Mouse (Mus musculus): ENCODE measurements around the gene Prkrip1. TPM values are rescaled to one million over a fixed set of nuclear protein-coding genes. Genes with fewer than 3 reads are reported as not detected.
"Not testable (repeated sequence)": the region's sequence is repeated elsewhere in the genome, so short reads cannot be mapped to it uniquely, and the experiment has no call there.

Gene Prkrip1
- total RNA-seq, 4 experiments from 2014 or later, result 25.2 to 36.0 (median 26.9) TPM

DNA sequence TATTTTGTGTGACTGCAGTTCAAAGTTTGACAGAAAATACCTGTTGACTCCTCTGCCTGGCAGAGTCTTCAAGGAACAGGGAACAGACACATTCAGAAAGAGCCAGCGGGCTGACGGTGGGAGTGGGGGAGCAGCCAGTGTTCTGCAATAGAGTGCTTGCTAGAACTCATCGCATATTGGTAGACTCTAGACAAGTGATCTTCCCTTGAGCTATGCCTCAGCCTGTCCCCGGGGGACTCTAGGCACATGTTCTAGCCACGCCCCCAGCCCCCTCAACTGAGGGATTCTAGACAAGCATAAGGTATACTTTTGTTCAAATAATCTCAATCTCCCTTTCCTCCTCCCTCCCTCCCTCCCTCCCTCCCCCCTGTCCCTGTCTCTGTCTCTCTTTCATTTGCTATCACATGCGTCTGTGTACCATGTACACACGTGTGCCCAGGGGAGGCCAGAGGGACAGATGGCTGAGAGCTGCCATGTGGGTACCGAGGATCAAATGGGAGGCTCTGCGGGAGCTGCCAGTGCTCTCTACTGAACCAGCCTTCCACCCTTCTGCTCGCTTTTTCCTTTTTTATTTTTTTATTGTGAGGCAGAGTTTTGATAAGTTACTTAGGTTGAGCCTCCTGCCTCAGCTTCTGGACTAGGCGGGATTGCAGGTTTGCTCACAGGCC lies 34.8 kb downstream of the Prkrip1 start:
- DNase-seq (ENCODE audit: low spot score in 2 of 2), result no peak

- DNase-seq (ENCODE audit: low spot score in 2 of 2), result not testable (repeated sequence)
These were observed 38.7 kb downstream of the Prkrip1 start for GRCm38 (mm10) chr5:136160084-136160483.

GRCm38 (mm10) chr5:136155399-136155798 lies 43.4 kb downstream of the Prkrip1 start:
- DNase-seq (ENCODE audit: low spot score in 2 of 2), result no peak

DNA sequence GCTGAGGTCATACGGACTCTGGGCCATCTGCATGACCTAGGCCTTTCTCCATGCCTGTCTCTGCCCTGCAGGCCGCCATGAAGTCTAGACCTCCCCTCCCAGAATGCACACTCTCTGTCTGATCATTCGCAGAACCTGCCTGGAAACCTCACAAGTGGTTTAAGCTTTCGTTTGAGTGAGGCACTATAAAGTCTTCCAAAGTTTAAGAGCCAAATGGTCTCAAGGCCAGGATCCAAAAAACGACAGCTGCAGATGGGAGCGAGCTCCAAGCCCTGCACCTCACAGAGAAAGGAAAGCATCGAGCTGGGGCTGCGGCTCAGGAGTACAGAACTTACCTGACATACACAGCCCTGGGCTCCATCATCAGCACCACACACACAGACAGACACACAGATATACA lies 46.4 kb downstream of the Prkrip1 start:
- no peak for DNase-seq (ENCODE audit: low spot score in 2 of 2)

DNA sequence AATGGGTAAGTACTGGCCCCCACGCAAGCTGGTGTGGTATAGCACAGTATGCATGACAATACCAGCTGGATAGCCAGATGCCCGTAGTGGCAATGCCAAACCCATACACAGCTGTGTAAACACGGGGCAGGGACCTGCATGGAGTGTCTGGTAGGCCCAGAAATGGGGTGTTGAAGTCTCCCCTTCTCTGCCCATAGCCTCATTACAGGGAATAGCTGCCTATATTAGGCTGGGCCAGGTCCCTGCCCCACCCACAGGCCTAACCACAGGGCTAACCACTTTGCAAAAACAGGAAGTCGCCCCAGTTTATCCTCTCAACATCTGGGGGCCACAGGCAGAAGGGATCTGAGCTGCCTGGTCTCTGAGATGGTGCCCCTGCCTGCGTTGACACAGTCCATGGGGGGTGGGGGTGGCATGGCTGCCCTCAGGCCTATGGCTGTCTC lies 49.6 kb downstream of the Prkrip1 start:
- not testable (repeated sequence) for DNase-seq (ENCODE audit: low spot score in 2 of 2)

GRCm38 (mm10) chr5:136147704-136148103 lies 51.1 kb downstream of the Prkrip1 start:
- DNase-seq (ENCODE audit: low spot score in 2 of 2), result no peak

- DNase-seq (ENCODE audit: low spot score in 2 of 2), result no peak
These were observed 51.8 kb downstream of the Prkrip1 start for GRCm38 (mm10) chr5:136146936-136147335.

DNA sequence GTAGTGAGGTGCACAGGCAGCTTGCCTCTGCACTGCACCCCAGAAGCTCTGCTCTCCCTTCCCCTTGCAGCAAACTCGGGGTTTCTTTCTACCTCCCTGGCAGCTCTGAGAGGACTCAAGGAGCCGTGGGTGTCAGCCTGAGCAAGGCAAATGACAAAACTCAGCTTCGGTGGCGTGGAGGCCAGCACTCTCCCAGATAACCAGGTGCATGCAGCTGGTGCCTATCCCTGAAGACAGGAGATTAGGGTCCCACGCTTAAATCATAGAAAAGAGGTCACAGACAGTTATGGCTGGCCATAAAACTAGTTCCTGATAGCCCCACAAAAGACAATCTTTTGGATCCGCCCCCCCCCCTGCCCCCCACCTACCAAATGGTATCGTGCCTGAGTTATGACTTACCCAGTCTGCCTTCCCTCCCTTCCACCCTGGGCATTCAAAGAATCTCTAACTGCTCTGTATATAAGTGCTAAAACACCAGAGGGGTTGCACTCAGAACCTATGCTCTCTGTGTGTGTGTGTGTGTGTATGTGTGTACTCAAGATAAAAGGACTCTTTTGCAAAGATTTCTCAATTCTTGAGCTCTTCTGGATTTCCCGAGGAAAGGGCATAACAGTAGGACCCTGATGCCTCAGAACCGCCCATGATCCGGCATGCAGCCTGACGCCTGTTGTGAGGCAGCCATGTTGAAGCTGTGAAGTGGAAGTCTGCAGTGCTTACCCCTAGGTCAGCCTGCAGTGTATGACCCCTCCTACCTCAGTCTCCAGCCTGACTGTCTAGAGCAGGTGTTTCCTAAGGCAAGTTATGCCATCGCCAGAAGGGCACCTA lies 53.9 kb downstream of the Prkrip1 start:
- no peak for DNase-seq (ENCODE audit: low spot score in 2 of 2)

DNA sequence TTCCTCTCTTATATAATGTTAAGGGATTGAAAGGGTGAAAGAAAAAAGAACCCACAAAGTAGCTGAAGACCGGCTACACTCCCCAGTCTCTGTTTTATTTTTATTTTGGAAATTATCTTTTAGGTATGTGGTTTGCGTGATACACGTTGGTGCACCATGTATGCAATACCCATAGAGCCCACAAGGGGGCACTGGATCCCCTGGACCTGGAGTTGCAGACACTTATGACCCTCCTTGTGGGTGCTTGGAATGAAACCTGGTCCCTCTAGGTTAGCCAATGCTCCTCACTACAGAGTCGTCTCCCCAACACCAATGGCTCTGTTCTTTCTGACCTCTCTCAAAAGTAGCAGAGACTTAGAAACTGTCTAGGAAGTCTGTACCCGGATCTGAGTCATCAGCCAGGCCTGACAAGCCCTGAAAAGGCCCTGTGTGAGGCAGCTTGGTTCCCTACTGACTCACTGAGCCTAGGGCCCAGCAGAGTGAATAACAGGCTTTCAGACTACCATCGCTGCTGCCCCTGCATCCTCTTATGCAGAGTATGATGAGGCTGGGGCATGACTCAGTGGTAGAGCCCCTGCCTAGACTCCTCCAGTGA lies 55.5 kb downstream of the Prkrip1 start:
- DNase-seq (ENCODE audit: low spot score in 2 of 2), result no peak

DNA sequence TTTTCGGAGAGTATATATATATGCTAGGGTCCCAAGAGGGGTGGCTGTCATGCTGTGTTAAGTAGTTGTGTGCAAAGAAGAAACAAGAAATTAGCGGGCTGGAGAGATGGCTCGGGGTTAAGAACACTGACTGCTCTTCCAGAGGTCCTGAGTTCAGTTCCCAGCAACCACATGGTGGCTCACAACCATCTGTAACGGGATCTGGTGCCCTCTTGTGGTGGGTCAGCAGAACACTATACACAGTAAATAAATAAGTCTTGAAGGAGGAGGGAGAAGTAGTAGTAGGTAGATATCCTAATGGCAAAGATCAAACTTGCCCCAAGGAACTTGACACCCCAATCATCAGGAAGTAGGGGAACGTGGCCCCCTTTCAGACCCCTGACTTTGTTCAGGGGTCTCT lies 56.0 kb downstream of the Prkrip1 start:
- DNase-seq (ENCODE audit: low spot score in 2 of 2), result no peak

DNA sequence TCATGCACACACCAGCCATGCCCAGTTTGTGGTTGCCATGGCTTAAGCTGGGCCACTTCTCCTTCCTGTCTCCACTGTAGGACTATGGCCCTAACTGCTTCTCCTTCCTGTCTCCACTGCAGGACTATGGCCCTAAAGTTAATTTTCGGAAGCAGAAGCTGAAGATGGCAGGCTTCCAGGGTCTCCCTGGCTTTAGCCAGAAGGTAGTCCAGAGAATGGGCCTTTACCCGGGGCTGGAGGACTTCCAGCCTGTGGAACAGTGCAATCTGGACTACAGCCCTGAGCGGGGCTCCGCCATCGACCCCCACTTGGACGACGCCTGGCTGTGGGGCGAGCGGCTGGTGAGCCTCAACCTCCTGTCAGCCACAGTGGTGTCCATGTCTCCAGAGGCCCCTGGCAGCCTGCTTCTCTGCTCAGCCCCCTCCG lies 58.7 kb downstream of the Prkrip1 start:
- no peak for DNase-seq (ENCODE audit: low spot score in 2 of 2)

- no peak for DNase-seq (ENCODE audit: low spot score in 2 of 2)
These were observed 59.4 kb downstream of the Prkrip1 start for GRCm38 (mm10) chr5:136139393-136139792.

- no peak for DNase-seq (ENCODE audit: low spot score in 2 of 2)
These were observed 61.0 kb downstream of the Prkrip1 start for GRCm38 (mm10) chr5:136137658-136138274.

DNA sequence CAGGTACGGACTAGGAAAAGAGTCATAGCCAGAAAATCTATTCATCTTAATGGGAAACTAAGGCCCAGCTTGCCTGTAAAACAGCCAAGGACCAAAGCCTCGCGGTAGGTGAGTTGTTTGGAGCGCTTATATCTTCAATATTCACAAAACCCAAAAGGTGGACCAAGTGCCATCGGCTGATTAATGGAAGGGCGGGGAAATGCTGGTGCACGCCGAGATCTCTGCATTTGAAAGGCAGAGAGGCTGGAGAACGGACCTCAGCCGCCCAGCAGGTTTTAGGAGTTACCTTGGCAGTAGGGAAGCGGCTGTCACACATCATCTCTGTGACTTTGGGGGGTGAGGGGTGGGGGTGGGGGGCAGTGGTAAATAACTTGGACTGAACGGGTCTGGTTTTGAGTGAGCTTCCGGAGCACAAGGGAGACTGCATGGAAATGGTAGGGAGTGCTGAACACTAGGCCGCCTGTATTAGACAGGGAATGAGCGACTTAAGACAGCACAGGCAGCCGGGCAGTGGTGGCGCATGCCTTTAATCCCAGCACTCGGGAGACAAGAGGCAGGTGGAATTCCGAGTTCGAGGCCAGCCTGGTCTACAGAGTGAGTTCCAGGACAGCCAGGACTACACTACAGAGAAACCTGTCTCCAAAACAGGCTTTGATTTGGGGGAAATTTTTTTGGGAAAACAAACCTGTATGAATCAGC lies 62.3 kb downstream of the Prkrip1 start:
- DNase-seq (ENCODE audit: low spot score in 2 of 2), result no peak

GRCm38 (mm10) chr5:136135571-136136291 lies 63.0 kb downstream of the Prkrip1 start, which contains the start of the genes Lrwd1 and Alkbh4:
Gene Lrwd1, minus strand, starts transcription at chr5:136136074.
Gene Alkbh4, plus strand, starts transcription at chr5:136136146.
- peak; percentile 84 to 93 for DNase-seq (ENCODE audit: low spot score in 2 of 2)

Other genes starting within 250 kb of the Prkrip1 start
- gene Ssc4d, start 224.4 kb downstream of the Prkrip1 start, total RNA-seq (2022), result 1 to 10 TPM; 1.3 to 2.8 (median 2.0) TPM
- gene Zp3, start 218.9 kb downstream of the Prkrip1 start, total RNA-seq (2022), result not detected
- 10 to 100 TPM in 1 of 4 experiments, 1 to 10 TPM in 3; 7.5 to 11.3 (median 9.6) TPM for gene Dtx2, start 204.2 kb downstream of the Prkrip1 start, total RNA-seq (2022)
- not detected for gene Upk3b, start 160.5 kb downstream of the Prkrip1 start, total RNA-seq (2022)
- gene Upk3bl, start 144.5 kb downstream of the Prkrip1 start, total RNA-seq (2022), result under 1 TPM in 2 of 4 experiments, not detected in 2; 0.59 to 0.81 TPM
- 10 to 100 TPM in 1 of 4 experiments, 1 to 10 TPM in 3; 6.2 to 13.4 (median 8.0) TPM for gene Rasa4, start 115.0 kb downstream of the Prkrip1 start, total RNA-seq (2022)
- 10 to 100 TPM; 66.2 to 83.2 (median 70.9) TPM for gene Polr2j, start 82.3 kb downstream of the Prkrip1 start, total RNA-seq (2022)
- 10 to 100 TPM; 11.6 to 14.9 (median 13.4) TPM for gene Lrwd1, start 62.9 kb downstream of the Prkrip1 start, total RNA-seq (2022)
- gene Alkbh4, start 62.8 kb downstream of the Prkrip1 start, total RNA-seq (2022), result 10 to 100 TPM in 2 of 4 experiments, 1 to 10 TPM in 2; 8.5 to 12.2 (median 9.9) TPM
- gene Orai2, start 28.2 kb downstream of the Prkrip1 start, total RNA-seq (2022), result 10 to 100 TPM; 46.5 to 53.3 (median 49.2) TPM
- 1 to 10 TPM; 5.3 to 7.5 (median 6.7) TPM for gene Sh2b2, start 47.6 kb upstream of the Prkrip1 start, total RNA-seq (2022)

Data from left cerebral cortex, adult 8-10 months (tissue).